Mouse (Mus musculus) bone marrow, adult 2 months (tissue): ENCODE measurements around the gene Fuca2.

Experiments used
- CTCF ChIP-seq: fragments of 200-500 bp; IDR thresholded peaks from 2 replicates; pipeline ENCODE4 v1.5.1; 2011; ENCODE audit warnings: low read length, control low read depth; ENCODE audit not compliant: control insufficient read depth, insufficient read depth
- POLR2A ChIP-seq: fragments of 200-500 bp; IDR thresholded peaks from 2 replicates; pipeline ENCODE4 v1.6.1; 2011; ENCODE audit warnings: low read depth, mild to moderate bottlenecking, control low read depth, low read length, borderline replicate concordance; ENCODE audit not compliant: control insufficient read depth

- TF ChIP-seq CTCF (no peak), POLR2A (no peak)
Measured at GRCm38 (mm10) chr10:13485958-13486357, 13.4 kb upstream of the Fuca2 start.
